Mouse (Mus musculus) forebrain, embryonic 15.5 days (tissue): ENCODE data around the gene Gm49486. TPM values are rescaled to one million over a fixed set of nuclear protein-coding genes. Genes with fewer than 3 reads are reported as not detected.

Experiments
- ATAC-seq: fragments of 200-750 bp; cut with Nextera tagmentation; replicated peaks from 2 replicates; pipeline ENCODE4 v1.8.0; 2017; ENCODE audit warnings: mild to moderate bottlenecking, moderate TSS enrichment, moderate library complexity
- H3K27ac ChIP-seq: fragments of 300-500 bp; sonication (generic); replicated peaks from 2 replicates; pipeline ENCODE4 v1.5.1; 2015; ENCODE audit warnings: mild to moderate bottlenecking, inconsistent platforms
- H3K27me3 ChIP-seq: fragments of 300-500 bp; sonication (generic); 2 replicates; pipeline ENCODE4 v1.6.1; 2015; ENCODE audit warnings: inconsistent platforms
- H3K36me3 ChIP-seq: fragments of 300-500 bp; sonication (generic); 2 replicates; pipeline ENCODE4 v1.6.1; 2015; ENCODE audit warnings: mild to moderate bottlenecking, inconsistent platforms
- H3K4me1 ChIP-seq: fragments of 300-500 bp; sonication (generic); 2 replicates; pipeline ENCODE4 v1.6.1; 2015; ENCODE audit warnings: inconsistent platforms
- H3K4me2 ChIP-seq: fragments of 300-500 bp; sonication (generic); replicated peaks from 2 replicates; pipeline ENCODE4 v1.6.1; 2015; ENCODE audit warnings: mild to moderate bottlenecking, inconsistent platforms
- H3K4me3 ChIP-seq: fragments of 300-500 bp; sonication (generic); 2 replicates; pipeline ENCODE4 v1.5.1; 2015; ENCODE audit warnings: mild to moderate bottlenecking, inconsistent platforms
- H3K9ac ChIP-seq: fragments of 300-500 bp; sonication (generic); replicated peaks from 2 replicates; pipeline ENCODE4 v1.6.1; 2015; ENCODE audit warnings: mild to moderate bottlenecking, inconsistent platforms
- H3K9me3 ChIP-seq: fragments of 300-500 bp; sonication (generic); 2 replicates; pipeline ENCODE4 v1.6.1; 2016; ENCODE audit warnings: inconsistent platforms
- WGBS: fragments of 180-500 bp; shearing (Covaris S2); methylation state at CpG from one replicate; pipeline ENCODE4 v1.1.7; 2015; ENCODE audit warnings: mixed read lengths; 5-methylcytosine and 5-hydroxymethylcytosine counted together
- polyA plus RNA-seq: library from polyadenylated mRNA; unstranded; fragments of >200 nt; fragmentation: Nextera tagmentation; extraction: Ambion mirVana; gene quantifications from 2 replicates; pipeline ENCODE4 v1.2.1, GENCODE M21; 2015

Gm49486 gene
- polyA plus RNA-seq, 1 experiment from 2014 or later: 0.97 TPM

DNA sequence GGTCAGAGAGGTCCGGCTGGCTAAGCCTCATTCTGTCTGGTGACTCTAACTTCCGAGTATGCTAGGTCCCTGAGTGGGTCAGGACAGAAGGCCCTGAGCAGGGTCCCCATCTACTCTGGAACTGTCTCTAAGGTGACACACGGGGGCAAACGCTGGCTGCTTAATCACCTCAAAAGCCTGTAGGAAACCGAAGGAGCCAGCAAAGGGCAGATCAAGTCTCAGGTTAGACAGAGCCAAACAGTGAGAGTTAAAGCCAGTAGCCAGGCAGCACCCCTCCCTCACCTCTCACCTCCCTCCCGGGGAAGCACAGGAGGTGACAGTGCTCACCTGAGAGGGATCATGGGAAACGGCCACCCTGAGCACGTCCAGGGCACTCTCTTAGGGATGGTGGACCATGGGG lies 74.5 kb downstream of the Gm49486 start:
- Histone ChIP-seq H3K4me1 (no peaks in the 10 kb centered on the region), H3K27me3 (no peaks in the 10 kb centered on the region), H3K4me3 (no peak overlapping the region), H3K4me2 (no peak overlapping the region), H3K27ac (no peak overlapping the region), H3K9ac (no peak overlapping the region), H3K9me3 (no peaks in the 10 kb centered on the region), H3K36me3 (no peaks in the 10 kb centered on the region)
- 92% methylated on average over 8 of the region's 8 CpGs for WGBS
- ATAC-seq: no peak

DNA sequence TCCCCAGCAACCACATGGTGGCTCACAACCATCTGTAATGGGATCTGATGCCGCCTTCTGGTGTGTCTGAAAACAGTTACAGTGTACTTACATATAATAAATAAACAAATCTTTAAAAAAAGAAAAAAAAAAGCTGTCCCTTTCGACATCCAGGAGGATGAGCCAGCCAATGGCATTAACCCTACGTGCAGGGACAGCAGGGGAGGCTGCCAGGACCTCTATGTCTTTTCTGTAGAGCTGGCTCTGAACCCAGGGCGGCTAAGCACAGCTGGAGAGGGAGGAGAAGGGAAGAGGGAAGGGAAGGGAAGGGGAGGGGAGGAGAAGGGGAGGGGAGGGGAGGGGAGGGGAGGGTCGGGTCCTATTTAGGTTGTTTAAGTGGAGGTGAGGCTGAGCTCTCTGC lies 75.6 kb downstream of the Gm49486 start:
- Histone ChIP-seq H3K4me2 (no peak overlapping the region), H3K4me1 (no peaks in the 10 kb centered on the region), H3K36me3 (no peaks in the 10 kb centered on the region), H3K9ac (no peak overlapping the region), H3K27me3 (no peaks in the 10 kb centered on the region), H3K27ac (no peak overlapping the region), H3K4me3 (no peak overlapping the region), H3K9me3 (no peaks in the 10 kb centered on the region)
- no peak for ATAC-seq
- WGBS: 67% methylated on average over 4 of the region's 5 CpGs

GRCm38 (mm10) chr15:79306043-79306637 lies 76.9 kb downstream of the Gm49486 start:
- Histone ChIP-seq H3K27me3 (no peaks in the 10 kb centered on the region), H3K9ac (no peak overlapping the region), H3K36me3 (no peaks in the 10 kb centered on the region), H3K4me3 (no peak overlapping the region), H3K27ac (no peak overlapping the region), H3K4me1 (no peaks in the 10 kb centered on the region), H3K4me2 (no peak overlapping the region), H3K9me3 (no peaks in the 10 kb centered on the region)
- WGBS: 83% methylated on average over 23 of the region's 23 CpGs
- no peak for ATAC-seq

Other genes with a start within 250 kb of the Gm49486 start
- 470 and 489 TPM in 2 replicates for gene H1f0, start 200.9 kb upstream of the Gm49486 start, polyA plus RNA-seq
- not detected in 2 replicates for gene Galr3, start 187.5 kb upstream of the Gm49486 start, polyA plus RNA-seq
- 61.6 and 65.5 TPM in 2 replicates for gene Ankrd54, start 166.5 kb upstream of the Gm49486 start, polyA plus RNA-seq
- gene Eif3l, start 154.2 kb upstream of the Gm49486 start, polyA plus RNA-seq: 192 and 195 TPM in 2 replicates
- gene Micall1, start 120.5 kb upstream of the Gm49486 start, polyA plus RNA-seq: 8.0 and 9.7 TPM in 2 replicates
- gene Polr2f, start 88.4 kb upstream of the Gm49486 start, polyA plus RNA-seq: 293 and 308 TPM in 2 replicates
- gene 1700088E04Rik, start 88.1 kb upstream of the Gm49486 start, polyA plus RNA-seq: 11.9 and 16.8 TPM in 2 replicates
- 1.7 and 1.9 TPM in 2 replicates for gene Sox10, start 64.2 kb upstream of the Gm49486 start, polyA plus RNA-seq
- 78.5 and 85.1 TPM in 2 replicates for gene Pick1, start 218 bp upstream of the Gm49486 start, polyA plus RNA-seq
- gene Slc16a8, start 25.4 kb downstream of the Gm49486 start, polyA plus RNA-seq: 0.36 and 0.81 TPM in 2 replicates
- 1.9 and 3.6 TPM in 2 replicates for gene Baiap2l2, start 56.1 kb downstream of the Gm49486 start, polyA plus RNA-seq
- 25.8 and 29.5 TPM in 2 replicates for gene Pla2g6, start 99.0 kb downstream of the Gm49486 start, polyA plus RNA-seq
- gene Maff, start 117.2 kb downstream of the Gm49486 start, polyA plus RNA-seq: 0.79 and 0.97 TPM in 2 replicates
- gene Tmem184b, start 174.2 kb downstream of the Gm49486 start, polyA plus RNA-seq: 37.5 and 40.8 TPM in 2 replicates
- 316 and 323 TPM in 2 replicates for gene Csnk1e, start 226.2 kb downstream of the Gm49486 start, polyA plus RNA-seq